Mouse (Mus musculus) intestine, embryonic 16.5 days (tissue): ENCODE data around the gene Bend5. TPM values are rescaled to one million over a fixed set of nuclear protein-coding genes. Genes with fewer than 3 reads are reported as not detected.
A peak's percentile ranks its signal among the peaks of the same experiment; 100 is the strongest.

ENCODE experiments used
- ATAC-seq: fragments of 200-750 bp; cut with Nextera tagmentation; 2 replicates; pipeline ENCODE4 v1.8.0; 2017; ENCODE audit warnings: moderate TSS enrichment, moderate library complexity
- H3K27ac ChIP-seq: fragments of 300-500 bp; sonication (generic); 2 replicates; pipeline ENCODE4 v1.5.1; 2014; ENCODE audit warnings: mild to moderate bottlenecking, low read length
- H3K27me3 ChIP-seq: fragments of 300-500 bp; sonication (generic); replicated peaks from 2 replicates; pipeline ENCODE4 v1.6.1; 2014; ENCODE audit warnings: low read length, control low read depth, mixed read lengths; ENCODE audit not compliant: control insufficient read depth, insufficient read depth
- H3K36me3 ChIP-seq: fragments of 300-500 bp; sonication (generic); 2 replicates; pipeline ENCODE4 v1.6.1; 2014; ENCODE audit warnings: low read length, control low read depth; ENCODE audit not compliant: control insufficient read depth, insufficient read depth
- H3K4me1 ChIP-seq: fragments of 300-500 bp; sonication (generic); 2 replicates; pipeline ENCODE4 v1.6.1; 2014; ENCODE audit warnings: low read length, control low read depth, mixed read lengths; ENCODE audit not compliant: control insufficient read depth, insufficient read depth
- H3K4me2 ChIP-seq: fragments of 300-500 bp; sonication (generic); 2 replicates; pipeline ENCODE4 v1.6.1; 2014; ENCODE audit warnings: low read depth, low read length, control low read depth
- H3K4me3 ChIP-seq: fragments of 300-500 bp; sonication (generic); 2 replicates; pipeline ENCODE4 v1.5.1; 2014; ENCODE audit warnings: mild to moderate bottlenecking, low read length
- H3K9ac ChIP-seq: fragments of 300-500 bp; sonication (generic); 2 replicates; pipeline ENCODE4 v1.6.1; 2014; ENCODE audit warnings: low read depth, low read length
- H3K9me3 ChIP-seq: fragments of 300-500 bp; sonication (generic); 2 replicates; pipeline ENCODE4 v1.6.1; 2016; ENCODE audit warnings: low read length, control low read depth; ENCODE audit not compliant: control insufficient read depth
- WGBS: fragments of 180-500 bp; shearing (Covaris S2); extraction: QIAGEN DNeasy Blood & Tissue Kit; methylation state at CpG from one replicate; pipeline ENCODE4 v1.1.7; 2014; 5-methylcytosine and 5-hydroxymethylcytosine counted together
- polyA plus RNA-seq: library from polyadenylated mRNA; unstranded; fragments of >200 nt; fragmentation: Nextera tagmentation; extraction: Ambion mirVana; gene quantifications from 2 replicates; pipeline ENCODE4 v1.2.1, GENCODE M21; 2015

The Bend5 gene
- 25.3 and 29.5 TPM in 2 replicates for polyA plus RNA-seq

DNA sequence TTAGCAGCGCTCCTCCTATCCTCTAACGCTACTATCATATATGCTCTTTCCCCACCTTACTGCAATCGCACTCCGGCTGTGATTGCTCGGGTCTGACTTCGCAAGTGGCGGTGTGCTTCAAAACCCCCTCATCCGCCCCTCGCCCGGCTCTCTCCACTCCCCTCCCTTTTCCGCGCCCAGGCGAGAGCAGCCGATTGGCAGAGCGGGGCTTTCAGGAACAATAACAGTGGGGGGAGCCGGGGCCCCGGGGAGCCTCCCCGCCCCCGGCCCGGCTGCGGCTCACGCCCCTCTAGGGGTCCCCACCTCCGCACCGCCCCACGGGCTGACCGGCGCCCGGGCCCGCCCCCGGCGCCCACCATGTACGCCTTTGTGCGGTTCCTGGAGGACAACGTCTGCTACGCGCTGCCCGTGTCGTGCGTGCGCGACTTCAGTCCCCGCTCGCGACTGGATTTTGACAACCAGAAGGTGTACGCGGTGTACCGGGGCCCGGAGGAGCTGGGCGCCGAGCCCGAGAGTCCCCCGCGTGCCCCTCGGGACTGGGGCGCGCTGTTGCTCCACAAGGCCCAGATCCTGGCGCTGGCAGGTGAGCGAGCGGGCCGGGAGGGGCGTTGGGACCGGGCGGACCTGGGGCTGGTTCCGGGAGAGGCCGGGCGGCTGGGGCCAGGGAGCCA is at the start of gene Bend5:
Bend5 (plus strand) TSS at position 189 of the 671 bp plus-strand sequence.
- Histone ChIP-seq H3K36me3 (no peaks in the 10 kb centered on the region), H3K9ac (peak within 1 kb of the TSS; percentile 97), H3K27ac (peak within 1 kb of the TSS; percentile 85), H3K4me1 (peaks cover 12% of the 10 kb centered on the region), H3K9me3 (no peaks in the 10 kb centered on the region), H3K4me2 (peak within 1 kb of the TSS; percentile 55), H3K4me3 (peak within 1 kb of the TSS; percentile 82), H3K27me3 (no peaks in the 10 kb centered on the region)
- ATAC-seq: peak; percentile 90
- under 1% methylated on average over 54 of the region's 66 CpGs for WGBS

DNA sequence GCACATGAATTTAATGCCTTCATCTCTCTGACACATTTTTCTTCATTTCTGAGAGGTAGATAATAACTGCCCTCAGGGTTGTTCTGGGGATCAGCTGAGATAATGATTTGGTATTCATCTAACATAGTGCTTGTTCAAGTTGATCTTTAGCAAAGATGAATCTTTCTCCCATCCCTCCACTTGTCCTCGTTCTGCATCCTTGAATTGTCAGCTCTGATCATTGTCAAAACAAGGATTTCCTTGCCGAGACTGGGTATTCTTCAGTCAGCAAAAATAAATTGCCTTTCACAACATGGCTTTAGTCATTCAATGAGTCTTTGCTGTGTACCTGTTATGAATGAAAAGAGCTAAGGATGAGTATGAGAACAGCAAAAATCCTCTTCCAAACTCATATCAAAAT is 47.0 kb upstream of the Bend5 start:
- H3K9me3 ChIP-seq: no peaks in the 10 kb centered on the region
- H3K27me3 ChIP-seq: no peaks in the 10 kb centered on the region
- 70% methylated on average over 2 of the region's 2 CpGs for WGBS
- no peak overlapping the region for H3K4me2 ChIP-seq
- no peak for ATAC-seq
- no peak overlapping the region for H3K27ac ChIP-seq
- H3K4me3 ChIP-seq: no peak overlapping the region
- no peak overlapping the region for H3K9ac ChIP-seq
- H3K4me1 ChIP-seq: no peaks in the 10 kb centered on the region
- no peaks in the 10 kb centered on the region for H3K36me3 ChIP-seq

DNA sequence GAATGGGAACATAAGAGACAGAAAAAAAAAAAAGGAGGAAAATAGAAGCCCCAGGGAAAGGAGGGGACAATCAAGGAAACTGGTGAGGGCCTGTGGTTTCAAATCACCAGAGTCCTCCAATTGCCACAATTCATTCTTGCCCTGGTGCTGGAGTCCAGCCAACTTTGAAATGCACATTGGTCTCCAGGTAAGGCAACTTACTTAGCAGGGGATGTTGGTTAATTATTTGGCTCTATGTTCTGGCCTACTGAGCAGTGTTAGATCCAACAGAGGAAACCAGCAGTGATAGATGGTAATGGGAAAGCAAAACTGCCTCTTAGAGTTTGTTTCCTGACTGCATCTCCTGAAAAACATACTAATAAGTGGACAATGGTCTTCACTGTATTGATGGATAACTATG is 37.6 kb upstream of the Bend5 start:
- no peak overlapping the region for H3K9ac ChIP-seq
- no peak overlapping the region for H3K4me3 ChIP-seq
- H3K9me3 ChIP-seq: no peaks in the 10 kb centered on the region
- no peak for ATAC-seq
- no peaks in the 10 kb centered on the region for H3K36me3 ChIP-seq
- H3K27ac ChIP-seq: no peak overlapping the region
- H3K4me1 ChIP-seq: no peaks in the 10 kb centered on the region
- no peaks in the 10 kb centered on the region for H3K27me3 ChIP-seq
- H3K4me2 ChIP-seq: no peak overlapping the region

DNA sequence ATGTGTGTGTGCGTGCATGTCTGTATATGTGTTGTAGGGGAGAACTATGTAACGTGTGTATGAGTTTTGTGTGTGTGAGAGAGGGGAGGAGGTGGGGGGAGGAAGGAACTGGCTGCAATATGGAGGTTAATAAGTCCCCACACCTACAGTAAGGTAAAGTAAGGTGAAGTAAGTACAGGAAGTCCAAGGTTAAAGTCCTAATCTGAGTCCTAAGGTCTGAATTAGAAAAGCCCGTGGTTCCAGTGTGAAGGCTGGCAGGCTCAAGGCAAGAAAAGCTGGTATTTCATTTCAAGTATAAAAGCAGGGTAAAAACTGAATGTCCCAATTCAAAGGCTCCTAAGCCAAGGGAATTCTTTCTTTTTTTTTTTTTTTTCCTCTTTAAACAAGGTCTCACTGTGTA is 36.7 kb upstream of the Bend5 start:
- H3K4me2 ChIP-seq: no peak overlapping the region
- no peaks in the 10 kb centered on the region for H3K27me3 ChIP-seq
- no peaks in the 10 kb centered on the region for H3K9me3 ChIP-seq
- no peaks in the 10 kb centered on the region for H3K4me1 ChIP-seq
- no peak overlapping the region for H3K27ac ChIP-seq
- H3K36me3 ChIP-seq: no peaks in the 10 kb centered on the region
- no peak overlapping the region for H3K4me3 ChIP-seq
- WGBS: 86% methylated on average over 3 of the region's 3 CpGs
- no peak for ATAC-seq
- no peak overlapping the region for H3K9ac ChIP-seq

DNA sequence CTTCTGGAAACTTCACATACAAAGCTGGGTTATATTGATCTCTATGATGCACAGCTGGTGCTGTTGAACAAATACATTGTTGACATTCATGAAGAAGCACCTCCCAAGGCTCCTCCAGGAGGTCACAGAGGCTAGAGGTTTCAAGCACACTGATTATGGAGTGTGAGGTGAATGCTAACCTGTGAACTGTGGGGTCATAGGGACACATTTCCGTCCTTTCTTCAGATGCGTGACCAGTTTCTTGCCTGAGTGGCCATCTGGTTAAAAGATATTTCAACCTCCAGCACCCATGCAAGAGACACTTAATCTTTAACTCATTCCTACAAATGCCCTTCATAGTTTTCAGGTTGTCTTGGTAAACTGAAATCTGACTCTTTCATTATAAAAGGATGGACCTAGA is 31.7 kb upstream of the Bend5 start:
- no peaks in the 10 kb centered on the region for H3K27me3 ChIP-seq
- H3K4me1 ChIP-seq: no peaks in the 10 kb centered on the region
- H3K9ac ChIP-seq: no peak overlapping the region
- WGBS: 87% methylated on average over 2 of the region's 2 CpGs
- H3K36me3 ChIP-seq: no peaks in the 10 kb centered on the region
- H3K4me2 ChIP-seq: no peak overlapping the region
- no peak overlapping the region for H3K27ac ChIP-seq
- H3K4me3 ChIP-seq: no peak overlapping the region
- ATAC-seq: no peak
- no peaks in the 10 kb centered on the region for H3K9me3 ChIP-seq

DNA sequence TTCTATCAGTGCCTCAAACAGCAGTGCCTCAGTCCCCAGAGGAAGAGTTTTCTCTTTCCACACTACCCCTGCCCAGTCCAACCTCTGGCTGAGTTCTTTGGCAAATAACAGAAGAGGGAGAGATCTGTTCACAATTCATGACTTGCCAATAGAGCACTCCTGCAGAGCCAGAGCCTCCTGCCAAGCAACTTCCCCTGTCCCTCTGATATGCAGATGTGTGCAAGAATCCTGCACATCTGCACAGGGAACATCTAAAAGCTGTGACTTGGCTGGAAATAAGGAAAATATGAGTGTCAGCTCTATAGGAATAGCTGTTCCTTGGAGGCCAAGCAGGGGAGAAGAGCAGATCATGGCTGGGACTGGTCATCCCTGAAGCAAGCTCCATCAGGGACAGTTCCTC is 24.1 kb upstream of the Bend5 start:
- Histone ChIP-seq H3K36me3 (no peaks in the 10 kb centered on the region), H3K9me3 (no peaks in the 10 kb centered on the region), H3K4me3 (no peak overlapping the region), H3K4me2 (no peak overlapping the region), H3K9ac (no peak overlapping the region), H3K27ac (no peak overlapping the region), H3K4me1 (no peaks in the 10 kb centered on the region), H3K27me3 (no peaks in the 10 kb centered on the region)
- ATAC-seq: no peak

DNA sequence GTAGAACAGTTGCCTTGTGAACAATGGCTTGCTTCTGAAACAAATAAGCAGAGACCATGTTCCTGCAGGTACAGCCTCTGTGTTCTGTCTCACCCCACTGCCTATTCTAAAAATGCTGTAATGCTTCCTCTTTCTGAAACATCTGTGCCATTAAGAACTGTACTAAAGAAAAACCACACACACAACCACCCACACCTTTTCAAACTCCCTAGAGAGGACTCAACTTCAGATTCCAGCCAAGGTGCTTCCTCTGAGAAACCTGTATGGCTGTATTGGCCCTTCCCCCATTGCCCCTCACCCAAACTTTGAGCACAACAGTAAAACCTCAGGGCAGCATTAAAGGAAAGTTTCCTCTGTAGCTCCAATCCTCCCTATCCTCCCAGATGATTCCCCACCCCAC is 15.0 kb upstream of the Bend5 start:
- H3K27ac ChIP-seq: no peak overlapping the region
- H3K36me3 ChIP-seq: no peaks in the 10 kb centered on the region
- H3K4me1 ChIP-seq: no peaks in the 10 kb centered on the region
- H3K9ac ChIP-seq: no peak overlapping the region
- ATAC-seq: no peak
- no peaks in the 10 kb centered on the region for H3K27me3 ChIP-seq
- H3K4me2 ChIP-seq: no peak overlapping the region
- H3K4me3 ChIP-seq: no peak overlapping the region
- H3K9me3 ChIP-seq: no peaks in the 10 kb centered on the region

DNA sequence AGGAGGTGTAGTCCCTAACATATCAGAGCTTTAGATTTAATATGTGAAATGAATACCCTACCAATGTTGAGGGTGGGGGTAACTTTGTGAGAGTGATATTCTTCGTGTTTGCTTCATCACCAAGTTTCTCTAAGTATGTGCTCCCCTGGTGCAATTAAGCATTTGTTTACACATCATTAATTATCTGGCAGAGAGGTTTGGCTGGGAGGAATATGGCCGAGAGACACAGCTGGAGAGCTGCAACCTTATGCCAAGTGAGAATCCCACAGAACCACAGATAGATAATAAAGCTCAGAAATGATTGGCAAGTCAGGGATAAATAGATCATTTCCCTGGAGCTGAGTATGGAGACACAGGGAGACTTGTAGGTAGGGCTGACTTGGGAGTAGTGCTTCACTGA is 14.1 kb upstream of the Bend5 start:
- no peaks in the 10 kb centered on the region for H3K36me3 ChIP-seq
- no peaks in the 10 kb centered on the region for H3K27me3 ChIP-seq
- H3K27ac ChIP-seq: no peak overlapping the region
- no peaks in the 10 kb centered on the region for H3K4me1 ChIP-seq
- H3K4me2 ChIP-seq: no peak overlapping the region
- no peak overlapping the region for H3K4me3 ChIP-seq
- WGBS: 38% methylated on average over 2 of the region's 2 CpGs
- no peak overlapping the region for H3K9ac ChIP-seq
- H3K9me3 ChIP-seq: no peaks in the 10 kb centered on the region
- no peak for ATAC-seq

DNA sequence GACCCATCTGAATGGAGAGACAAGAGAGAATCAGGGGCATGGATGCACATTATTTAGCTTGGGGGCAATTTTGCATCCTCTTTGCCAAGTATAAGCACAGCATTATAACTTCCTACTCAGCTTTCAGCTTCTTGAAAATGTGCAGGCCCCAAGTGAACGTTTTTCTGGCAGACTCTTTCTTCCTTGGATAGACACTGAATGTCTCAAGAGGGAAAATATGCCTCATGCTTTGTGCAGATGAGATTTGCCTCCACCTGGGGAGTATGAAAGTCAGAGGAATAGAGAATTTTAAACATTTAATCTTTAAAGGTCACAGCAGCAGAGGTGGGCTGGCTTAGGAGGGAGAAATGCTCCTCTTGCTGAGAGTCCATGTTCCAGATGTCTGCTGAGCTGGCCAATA is 11.6 kb upstream of the Bend5 start:
- ATAC-seq: peak; percentile 23; the same call in 1 of the 2 replicates
- no peak overlapping the region for H3K27ac ChIP-seq
- H3K4me3 ChIP-seq: no peak overlapping the region
- H3K9me3 ChIP-seq: no peaks in the 10 kb centered on the region
- 20% methylated on average over 1 of the region's 1 CpGs for WGBS
- H3K27me3 ChIP-seq: no peaks in the 10 kb centered on the region
- H3K4me2 ChIP-seq: no peak overlapping the region
- H3K4me1 ChIP-seq: no peaks in the 10 kb centered on the region
- H3K9ac ChIP-seq: no peak overlapping the region
- no peaks in the 10 kb centered on the region for H3K36me3 ChIP-seq

DNA sequence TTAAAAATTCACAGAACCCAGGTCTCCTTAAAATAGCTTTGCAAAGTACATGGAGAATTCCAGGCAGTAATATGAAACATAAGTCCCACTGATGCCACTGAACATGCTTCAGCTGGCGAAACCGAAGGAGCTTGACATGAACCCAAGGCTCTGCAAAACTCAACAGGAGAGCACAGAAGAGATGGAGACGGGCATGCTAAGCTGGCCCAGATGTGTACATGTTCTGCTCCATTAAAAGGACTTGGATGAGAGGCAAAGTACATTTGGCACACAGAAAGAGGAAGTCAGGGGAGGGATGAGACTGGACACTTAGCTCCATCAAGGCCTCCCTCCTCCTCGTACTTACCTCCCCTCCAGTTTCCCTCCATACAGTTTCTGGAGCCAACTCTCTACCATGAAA is 4.1 kb upstream of the Bend5 start:
- no peak overlapping the region for H3K9ac ChIP-seq
- no peaks in the 10 kb centered on the region for H3K27me3 ChIP-seq
- no peak for ATAC-seq
- H3K4me1 ChIP-seq: peaks cover under 1% of the 10 kb centered on the region; the same call in 1 of the 2 replicates
- H3K36me3 ChIP-seq: no peaks in the 10 kb centered on the region
- H3K4me3 ChIP-seq: no peak overlapping the region
- no peak overlapping the region for H3K27ac ChIP-seq
- 84% methylated on average over 4 of the region's 4 CpGs for WGBS
- no peak overlapping the region for H3K4me2 ChIP-seq
- H3K9me3 ChIP-seq: no peaks in the 10 kb centered on the region
